Mouse (Mus musculus) limb, embryonic 12.5 days (tissue): ENCODE results near the gene Fam193a. TPM values are rescaled to one million over a fixed set of nuclear protein-coding genes. Genes with fewer than 3 reads are reported as not detected.
A peak's percentile ranks its signal among the peaks of the same experiment; 100 is the strongest.

ENCODE experiments used
- ATAC-seq: fragments of 200-750 bp; cut with Nextera tagmentation; 2 replicates; pipeline ENCODE4 v1.8.0; 2017; ENCODE audit warnings: low read depth, moderate TSS enrichment; ENCODE audit not compliant: insufficient number of reproducible peaks, insufficient read depth, low FRiP score, low TSS enrichment
- H3K27ac ChIP-seq: fragments of 300-500 bp; sonication (generic); 2 replicates; pipeline ENCODE4 v1.5.1; 2016; ENCODE audit warnings: mild to moderate bottlenecking, moderate library complexity
- H3K27me3 ChIP-seq: fragments of 300-500 bp; sonication (generic); 2 replicates; pipeline ENCODE4 v1.6.1; 2016; ENCODE audit warnings: mild to moderate bottlenecking, moderate library complexity
- H3K36me3 ChIP-seq: fragments of 300-500 bp; sonication (generic); 2 replicates; pipeline ENCODE4 v1.6.1; 2016; ENCODE audit warnings: mild to moderate bottlenecking, moderate library complexity
- H3K4me1 ChIP-seq: fragments of 300-500 bp; sonication (generic); replicated peaks from 2 replicates; pipeline ENCODE4 v1.6.1; 2016
- H3K4me2 ChIP-seq: fragments of 300-500 bp; sonication (generic); 2 replicates; pipeline ENCODE4 v1.6.1; 2016; ENCODE audit warnings: mild to moderate bottlenecking, moderate library complexity
- H3K4me3 ChIP-seq: fragments of 300-500 bp; sonication (generic); replicated peaks from 2 replicates; pipeline ENCODE4 v1.5.1; 2016; ENCODE audit warnings: mild to moderate bottlenecking
- H3K9ac ChIP-seq: fragments of 300-500 bp; sonication (generic); replicated peaks from 2 replicates; pipeline ENCODE4 v1.6.1; 2016; ENCODE audit warnings: mild to moderate bottlenecking, moderate library complexity
- H3K9me3 ChIP-seq: fragments of 300-500 bp; sonication (generic); 2 replicates; pipeline ENCODE4 v1.6.1; 2016; ENCODE audit warnings: mild to moderate bottlenecking, moderate library complexity
- WGBS: fragments of 180-500 bp; shearing (Covaris S2); methylation state at CpG from one replicate; pipeline ENCODE4 v1.1.7; 2016; 5-methylcytosine and 5-hydroxymethylcytosine counted together
- polyA plus RNA-seq: library from polyadenylated mRNA; unstranded; fragments of >200 nt; fragmentation: Nextera tagmentation; extraction: Ambion mirVana; gene quantifications from 2 replicates; pipeline ENCODE4 v1.2.1, GENCODE M21; 2016

Gene Fam193a
- polyA plus RNA-seq, 1 experiment from 2014 or later = 19.8 TPM

- H3K4me3 ChIP-seq = no peak overlapping the region
- H3K27ac ChIP-seq = no peak overlapping the region
- no peak for ATAC-seq
- no peaks in the 10 kb centered on the region for H3K9me3 ChIP-seq
- peaks cover 20% of the 10 kb centered on the region; the same call in 1 of the 2 replicates for H3K27me3 ChIP-seq
- no peak overlapping the region for H3K4me2 ChIP-seq
- no peak overlapping the region for H3K9ac ChIP-seq
- 51% methylated on average over 4 of the region's 4 CpGs for WGBS
- H3K36me3 ChIP-seq = no peaks in the 10 kb centered on the region
- H3K4me1 ChIP-seq = no peaks in the 10 kb centered on the region
These were observed 154.3 kb downstream of the Fam193a start for GRCm38 (mm10) chr5:34523958-34524485.

DNA sequence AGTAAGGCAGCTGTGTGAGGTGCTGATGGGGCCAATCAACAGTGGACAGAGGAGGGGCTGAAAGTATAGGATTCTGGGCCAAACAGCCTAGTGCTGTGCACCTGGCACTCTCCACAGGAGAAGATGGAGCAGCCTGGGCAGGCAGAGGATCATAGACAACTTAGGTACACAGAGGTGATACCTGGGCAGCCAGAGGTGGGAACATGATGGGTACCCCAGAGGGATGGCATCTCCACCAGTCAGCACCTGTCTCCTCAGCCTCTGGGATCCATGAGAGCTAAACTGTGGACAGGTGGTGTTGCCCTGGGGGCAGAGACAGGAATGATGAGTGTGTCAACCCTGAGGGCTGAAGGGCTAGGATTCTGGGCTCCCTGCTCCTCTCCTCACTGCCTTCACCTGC, 154.8 kb downstream of the Fam193a start:
- Histone ChIP-seq H3K4me3 (no peak overlapping the region), H3K9me3 (no peaks in the 10 kb centered on the region), H3K4me1 (no peaks in the 10 kb centered on the region), H3K36me3 (no peaks in the 10 kb centered on the region), H3K27ac (no peak overlapping the region), H3K4me2 (no peak overlapping the region), H3K9ac (no peak overlapping the region), H3K27me3 (peaks cover 20% of the 10 kb centered on the region; the same call in 1 of the 2 replicates)
- ATAC-seq = no peak

DNA sequence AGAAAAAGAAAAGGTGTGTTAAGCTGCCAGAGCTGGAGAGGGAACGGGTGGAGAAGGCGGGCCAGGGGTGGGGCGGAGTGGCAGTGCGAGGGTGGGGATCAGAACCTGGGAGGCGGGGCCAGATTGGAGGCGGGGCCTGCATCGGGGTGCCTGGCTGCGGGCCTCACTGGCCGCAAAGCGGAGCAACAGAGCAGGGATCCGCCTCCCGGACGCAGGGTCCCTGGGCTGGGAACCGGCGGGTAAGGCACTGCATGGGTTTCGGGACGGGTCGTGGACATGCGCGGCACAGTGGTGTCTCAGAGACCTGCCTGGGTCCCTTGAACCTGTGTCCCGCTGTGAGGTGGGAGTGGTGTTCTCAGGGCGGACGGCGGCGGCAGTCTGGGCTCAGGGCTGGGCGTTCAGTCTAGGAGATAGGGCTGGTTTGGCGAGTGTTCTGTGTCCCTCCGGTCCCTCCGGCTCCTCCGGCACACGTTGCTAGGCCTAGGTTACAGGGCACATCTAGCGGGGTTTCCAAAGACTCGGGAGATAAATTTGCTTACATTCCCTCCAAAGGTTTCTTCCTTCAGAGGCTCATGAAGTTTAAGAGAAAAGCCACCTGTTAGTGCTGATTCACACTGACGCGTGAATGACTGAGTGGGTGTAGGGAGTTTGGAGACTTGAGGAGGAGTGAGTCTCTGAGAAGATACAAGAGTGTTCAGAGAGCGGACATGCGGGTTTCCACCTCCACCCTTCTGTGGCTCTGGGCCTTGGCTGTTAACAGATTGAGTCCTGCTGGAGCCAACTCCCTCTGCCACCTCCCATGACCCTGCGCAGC, 156.1 kb downstream of the Fam193a start, which contains the start of gene Sh3bp2:
Sh3bp2 (plus strand) TSS at position 176 of the 814 bp plus-strand sequence.
- peak; percentile 87 for ATAC-seq
- Histone ChIP-seq H3K27ac (no peak within 1 kb of the TSS), H3K4me3 (peak within 1 kb of the TSS; percentile 48), H3K36me3 (no peaks in the 10 kb centered on the region), H3K27me3 (peaks cover 20% of the 10 kb centered on the region; the same call in 1 of the 2 replicates), H3K9me3 (no peaks in the 10 kb centered on the region), H3K4me2 (peak within 1 kb of the TSS; percentile 71), H3K4me1 (no peaks in the 10 kb centered on the region), H3K9ac (peak within 1 kb of the TSS; percentile 44; the same call in 1 of the 2 replicates)
- WGBS = 3% methylated on average over 38 of the region's 38 CpGs

- H3K27me3 ChIP-seq = peaks cover 20% of the 10 kb centered on the region; the same call in 1 of the 2 replicates
- WGBS = 41% methylated on average over 5 of the region's 5 CpGs
- no peaks in the 10 kb centered on the region for H3K4me1 ChIP-seq
- no peaks in the 10 kb centered on the region for H3K36me3 ChIP-seq
- H3K27ac ChIP-seq = no peak overlapping the region
- no peak for ATAC-seq
- H3K9ac ChIP-seq = no peak overlapping the region
- H3K9me3 ChIP-seq = no peaks in the 10 kb centered on the region
- peak overlapping the region; percentile 71 for H3K4me2 ChIP-seq
- peak overlapping the region; percentile 48; the same call in 1 of the 2 replicates for H3K4me3 ChIP-seq
These were observed 156.7 kb downstream of the Fam193a start for GRCm38 (mm10) chr5:34526477-34526775.

DNA sequence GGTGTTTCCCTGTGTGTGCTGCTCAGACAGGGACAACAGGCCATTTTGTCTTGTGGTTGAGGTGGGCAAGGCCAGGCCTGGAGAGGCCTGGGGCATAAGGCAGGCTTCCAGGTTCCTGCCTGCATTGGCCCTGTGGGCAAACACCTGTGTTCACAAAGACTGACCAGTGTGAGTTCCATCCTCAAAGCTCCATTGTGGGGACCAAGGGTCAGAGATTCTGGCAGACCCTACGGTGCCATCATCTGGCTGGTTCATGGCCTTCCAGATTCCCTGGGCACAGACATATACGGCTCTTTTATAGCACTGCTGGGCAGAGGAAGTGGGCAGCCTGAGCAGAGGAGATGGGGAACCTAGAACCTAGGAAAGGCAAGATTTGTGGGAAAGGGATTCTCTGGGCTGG, 157.6 kb downstream of the Fam193a start:
- Histone ChIP-seq H3K4me1 (no peaks in the 10 kb centered on the region), H3K27ac (no peak overlapping the region), H3K36me3 (no peaks in the 10 kb centered on the region), H3K4me2 (no peak overlapping the region), H3K9ac (no peak overlapping the region), H3K27me3 (peaks cover 20% of the 10 kb centered on the region; the same call in 1 of the 2 replicates), H3K9me3 (no peaks in the 10 kb centered on the region), H3K4me3 (no peak overlapping the region)
- WGBS = 89% methylated on average over 2 of the region's 2 CpGs
- ATAC-seq = no peak

DNA sequence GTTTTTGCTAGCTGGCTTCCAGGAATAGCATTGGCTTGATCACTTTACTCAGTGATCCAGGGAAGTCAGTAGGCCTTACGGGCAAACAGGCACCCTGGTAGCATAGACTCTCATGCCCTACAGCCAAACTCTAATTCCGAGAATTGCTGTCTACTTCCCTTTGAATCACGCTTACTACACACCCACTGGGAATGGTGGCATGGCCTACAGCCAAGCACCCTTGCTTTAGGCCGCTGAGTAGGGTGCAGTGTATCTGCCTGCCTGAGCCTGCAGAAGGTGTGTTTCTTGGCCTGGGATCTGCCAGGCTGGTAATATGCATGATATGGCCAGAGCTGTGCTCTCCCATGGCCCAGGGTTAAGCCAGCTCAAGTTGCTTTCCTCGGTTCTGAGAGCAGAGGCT, 159.0 kb downstream of the Fam193a start:
- WGBS = 84% methylated on average over 5 of the region's 5 CpGs
- Histone ChIP-seq H3K36me3 (no peaks in the 10 kb centered on the region), H3K27ac (no peak overlapping the region), H3K9me3 (no peaks in the 10 kb centered on the region), H3K9ac (no peak overlapping the region), H3K4me2 (no peak overlapping the region), H3K27me3 (peaks cover 20% of the 10 kb centered on the region; the same call in 1 of the 2 replicates), H3K4me1 (no peaks in the 10 kb centered on the region), H3K4me3 (no peak overlapping the region)
- ATAC-seq = no peak

DNA sequence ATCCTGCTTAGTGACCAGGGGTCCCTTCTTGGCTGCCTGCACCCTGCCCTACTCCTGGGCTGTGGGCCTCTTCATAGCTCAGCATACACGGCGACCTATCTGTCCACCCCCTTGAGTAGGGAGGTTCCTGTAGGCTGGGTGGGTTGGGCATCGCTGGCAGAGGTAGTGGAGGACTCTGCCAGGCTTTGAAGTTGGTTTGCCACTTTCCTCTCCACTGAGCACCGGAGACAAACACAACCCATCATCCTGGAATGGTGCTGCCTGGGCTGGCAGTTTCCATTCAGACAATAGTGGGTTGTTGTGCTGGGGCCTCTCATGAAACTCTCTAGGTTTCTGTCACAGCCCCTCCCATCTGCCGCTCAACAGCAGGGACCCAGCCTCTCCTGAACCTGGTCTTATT, 160.4 kb downstream of the Fam193a start:
- Histone ChIP-seq H3K4me1 (no peaks in the 10 kb centered on the region), H3K27me3 (peaks cover 15% of the 10 kb centered on the region; the same call in 1 of the 2 replicates), H3K4me3 (no peak overlapping the region), H3K9me3 (no peaks in the 10 kb centered on the region), H3K9ac (no peak overlapping the region), H3K36me3 (no peaks in the 10 kb centered on the region), H3K27ac (no peak overlapping the region), H3K4me2 (no peak overlapping the region)
- no peak for ATAC-seq
- 74% methylated on average over 5 of the region's 5 CpGs for WGBS

- 41% methylated on average over 4 of the region's 4 CpGs for WGBS
These were observed 161.0 kb downstream of the Fam193a start for GRCm38 (mm10) chr5:34530687-34531086.

GRCm38 (mm10) chr5:34533066-34533465, 163.3 kb downstream of the Fam193a start:
- Histone ChIP-seq H3K4me2 (no peak overlapping the region), H3K4me1 (no peaks in the 10 kb centered on the region), H3K4me3 (no peak overlapping the region), H3K36me3 (no peaks in the 10 kb centered on the region), H3K9ac (no peak overlapping the region), H3K27me3 (no peaks in the 10 kb centered on the region), H3K9me3 (no peaks in the 10 kb centered on the region), H3K27ac (no peak overlapping the region)
- 64% methylated on average over 5 of the region's 5 CpGs for WGBS
- ATAC-seq = no peak

More at GRCm38 (mm10) chr5:34530687-34531086, 161.0 kb downstream of the Fam193a start:
- Histone ChIP-seq H3K4me1 (no peaks in the 10 kb centered on the region), H3K9me3 (no peaks in the 10 kb centered on the region), H3K4me3 (no peak overlapping the region), H3K27ac (no peak overlapping the region), H3K9ac (no peak overlapping the region), H3K36me3 (no peaks in the 10 kb centered on the region), H3K4me2 (no peak overlapping the region), H3K27me3 (peaks cover 15% of the 10 kb centered on the region; the same call in 1 of the 2 replicates)
- ATAC-seq = no peak

- Histone ChIP-seq H3K27me3 (no peaks in the 10 kb centered on the region), H3K9me3 (no peaks in the 10 kb centered on the region), H3K36me3 (no peaks in the 10 kb centered on the region), H3K9ac (no peak overlapping the region), H3K4me2 (no peak overlapping the region), H3K4me3 (no peak overlapping the region), H3K4me1 (no peaks in the 10 kb centered on the region), H3K27ac (no peak overlapping the region)
- ATAC-seq = no peak
- 80% methylated on average over 3 of the region's 3 CpGs for WGBS
These were observed 164.1 kb downstream of the Fam193a start for GRCm38 (mm10) chr5:34533820-34534219.

DNA sequence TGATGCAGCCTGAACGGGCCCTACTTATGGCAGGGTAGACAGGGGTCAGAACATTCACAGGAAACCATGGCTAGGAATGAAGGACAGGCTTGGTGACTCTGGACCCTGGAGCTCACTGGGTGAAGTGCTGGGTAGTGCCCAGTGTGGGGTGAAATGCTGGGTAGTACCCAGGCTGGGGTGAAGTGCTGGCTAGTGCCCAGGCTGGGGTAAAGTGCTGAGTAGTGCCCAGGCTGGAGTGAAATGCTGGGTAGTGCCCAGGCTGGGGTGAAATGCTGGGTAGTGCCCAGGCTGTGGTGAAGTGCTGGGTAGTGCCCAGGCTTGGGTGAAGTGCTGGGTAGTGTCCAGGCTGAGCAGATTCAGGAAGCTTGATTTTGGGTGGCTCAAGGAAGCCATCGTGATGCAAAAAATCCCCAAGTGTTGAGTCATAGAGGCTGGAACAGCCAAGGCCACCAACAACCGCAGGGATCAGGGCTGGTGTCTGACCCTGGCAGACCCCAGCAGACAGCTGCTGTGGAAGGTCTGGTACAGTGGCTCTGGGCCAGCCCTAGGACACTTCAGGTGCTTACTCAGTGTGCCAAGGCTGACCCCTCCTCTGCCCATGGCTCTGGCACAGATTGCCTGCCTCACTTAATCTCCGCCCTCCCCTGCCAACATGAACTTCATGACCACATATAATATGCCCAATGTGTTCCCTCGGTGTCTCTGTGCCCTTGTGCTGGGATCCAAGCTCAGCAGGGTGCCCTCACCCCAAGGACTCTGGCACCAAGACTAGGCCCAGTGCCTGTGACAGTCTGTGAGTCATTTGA, 165.2 kb downstream of the Fam193a start:
- H3K4me2 ChIP-seq = no peak overlapping the region
- H3K4me3 ChIP-seq = no peak overlapping the region
- no peak for ATAC-seq
- H3K9me3 ChIP-seq = no peaks in the 10 kb centered on the region
- no peak overlapping the region for H3K27ac ChIP-seq
- H3K27me3 ChIP-seq = no peaks in the 10 kb centered on the region
- H3K9ac ChIP-seq = no peak overlapping the region
- no peaks in the 10 kb centered on the region for H3K36me3 ChIP-seq
- 77% methylated on average over 5 of the region's 5 CpGs for WGBS
- no peaks in the 10 kb centered on the region for H3K4me1 ChIP-seq
